Mouse (Mus musculus): ENCODE data around the gene Stk4. TPM values are rescaled to one million over a fixed set of nuclear protein-coding genes. Genes with fewer than 3 reads are reported as not detected.
"Not testable (repeated sequence)": the region's sequence is repeated elsewhere in the genome, so short reads cannot be mapped to it uniquely, and the experiment has no call there.

The Stk4 gene
- polyA plus RNA-seq, 1 experiment from 2014 or later: 20.5 TPM

DNA sequence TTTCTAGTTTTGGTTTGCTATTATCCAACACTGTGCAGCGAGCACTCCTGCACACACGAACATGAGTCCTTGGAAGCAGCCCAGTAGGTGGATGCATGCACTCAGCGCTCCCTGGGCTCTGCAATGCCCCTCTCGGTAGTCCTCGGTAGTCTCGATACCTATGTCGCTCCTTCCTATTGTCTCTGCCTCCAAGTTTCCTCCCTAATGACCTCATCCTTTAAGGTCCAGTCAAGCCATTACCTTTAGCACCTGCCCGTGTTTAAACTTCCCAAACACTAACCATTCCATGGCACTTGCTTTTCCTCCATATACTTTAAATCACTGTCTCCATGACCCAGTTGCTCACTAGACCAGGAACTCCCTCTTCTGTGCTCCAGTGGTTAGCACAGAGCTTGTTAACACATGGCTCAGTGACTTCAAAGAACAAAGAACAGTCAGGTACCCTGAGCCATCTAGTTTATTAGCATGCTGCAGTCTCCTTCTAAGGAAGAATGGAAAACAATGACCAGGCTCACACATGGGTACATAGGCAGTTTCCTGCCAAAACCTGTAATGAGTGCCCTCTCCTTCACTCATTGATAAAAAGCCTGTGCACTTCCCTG, 10.4 kb upstream of the Stk4 start:
- 94% methylated on average over 8 of the region's 8 CpGs for WGBS
- peaks cover 90% of the 10 kb centered on the region for H3K36me3 ChIP-seq

DNA sequence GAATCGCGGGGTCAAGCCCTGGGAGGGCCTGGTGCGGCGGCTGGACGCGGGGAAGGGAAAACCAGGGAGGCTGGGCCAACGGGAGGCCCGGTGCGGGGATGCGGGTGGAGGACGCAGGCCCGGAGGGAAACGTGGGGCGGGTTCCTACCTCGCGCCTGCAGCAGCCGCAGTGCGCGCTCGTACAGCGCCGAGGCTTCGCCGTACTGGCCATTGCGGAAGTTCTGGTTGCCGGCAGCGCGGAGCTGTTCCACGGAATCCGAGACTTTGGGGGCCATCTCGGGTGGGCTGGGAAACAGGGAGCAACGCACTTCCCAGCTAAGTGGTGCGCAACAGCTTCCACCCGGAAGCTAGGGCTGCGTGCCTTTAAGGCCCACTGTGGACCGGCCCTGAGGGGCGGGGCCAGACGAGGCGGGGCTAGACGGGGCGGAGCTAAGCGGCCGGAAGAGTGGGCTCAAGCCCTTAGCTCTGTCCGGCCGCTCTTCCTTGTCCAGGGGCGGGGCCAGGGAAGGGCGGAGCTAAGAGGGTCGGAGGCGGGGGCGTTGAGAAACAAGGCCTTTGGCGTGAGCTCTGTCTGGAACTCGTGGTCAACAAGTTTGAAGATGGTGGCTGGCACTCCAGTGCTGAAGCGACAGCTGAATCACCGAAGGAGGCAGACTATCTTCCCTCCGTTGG, 779 bp downstream of the Stk4 start, which contains the start of gene Tomm34:
TSS of gene Tomm34 (minus strand) at position 405 of the 672 bp plus-strand sequence.
- H3K4me3 ChIP-seq: peak within 1 kb of the TSS; percentile 93

More for the DNA sequence above, 10.4 kb upstream of the Stk4 start:
- H3K9me3 ChIP-seq: no peaks in the 10 kb centered on the region
- H3K27me3 ChIP-seq (ENCODE audit: insufficient read depth, poor library complexity, severe bottlenecking): no peaks in the 10 kb centered on the region
- no peak for DNase-seq (ENCODE audit: low spot score)
- H3K4me1 ChIP-seq: peaks cover 16% of the 10 kb centered on the region
- H3K4me3 ChIP-seq: no peak overlapping the region
- H3K27ac ChIP-seq: no peak overlapping the region

DNA sequence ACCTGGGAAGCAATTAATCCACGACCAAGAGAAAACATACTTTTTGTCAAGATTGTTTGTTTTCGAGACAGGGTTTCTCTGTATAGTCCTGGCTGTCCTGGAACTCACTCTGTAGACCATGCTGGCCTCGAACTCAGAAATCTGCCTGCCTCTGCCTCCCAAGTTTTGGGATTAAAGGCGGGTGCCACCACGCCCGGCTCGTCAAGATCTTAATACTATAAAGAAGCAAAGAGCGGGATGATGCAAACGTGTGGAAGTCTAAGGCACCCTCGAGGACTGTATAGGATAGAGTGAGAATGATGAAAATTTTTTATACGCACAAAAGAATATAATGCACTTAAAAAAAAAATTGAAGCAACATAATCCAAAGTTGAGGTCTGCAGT, 1.3 kb downstream of the Stk4 start:
- peaks cover 16% of the 10 kb centered on the region for H3K4me1 ChIP-seq
- not testable (repeated sequence) for DNase-seq (ENCODE audit: low spot score); H3K27me3 ChIP-seq (ENCODE audit: insufficient read depth, poor library complexity, severe bottlenecking); H3K9me3 ChIP-seq; H3K36me3 ChIP-seq
- peak overlapping the region; percentile 92 for H3K27ac ChIP-seq
- H3K4me3 ChIP-seq: peak overlapping the region; percentile 93
- 74% methylated on average over 11 of the region's 11 CpGs for WGBS

More for the DNA sequence above, 779 bp downstream of the Stk4 start, which contains the start of gene Tomm34:
- H3K36me3 ChIP-seq: peaks cover 7% of the 10 kb centered on the region; the same call in 1 of the 2 replicates
- H3K9me3 ChIP-seq: no peaks in the 10 kb centered on the region
- no peaks in the 10 kb centered on the region for H3K27me3 ChIP-seq (ENCODE audit: insufficient read depth, poor library complexity, severe bottlenecking)
- WGBS: under 1% methylated on average over 55 of the region's 55 CpGs
- DNase-seq (ENCODE audit: low spot score): peak; percentile 99
- H3K4me1 ChIP-seq: peaks cover 16% of the 10 kb centered on the region
- peak within 1 kb of the TSS; percentile 92 for H3K27ac ChIP-seq

DNA sequence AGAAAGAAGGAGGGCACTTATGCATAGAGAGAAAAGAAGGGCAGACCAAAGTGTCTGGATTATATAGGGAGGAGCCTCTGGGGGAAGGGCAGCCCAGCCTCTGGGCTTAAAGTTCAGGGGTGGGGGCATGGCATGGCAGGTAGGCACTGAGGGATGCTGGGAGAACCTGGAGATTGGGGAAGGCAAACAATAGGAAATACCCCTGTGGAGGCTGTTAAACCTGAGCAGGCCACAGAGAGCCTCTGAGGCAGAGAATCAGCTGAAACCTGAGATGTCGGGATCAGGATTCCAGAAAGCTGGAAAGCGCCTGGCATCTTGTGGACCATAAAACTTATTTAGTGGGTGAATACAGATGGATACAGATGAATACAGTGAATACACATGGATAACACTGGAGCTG, 2.0 kb downstream of the Stk4 start:
- no peaks in the 10 kb centered on the region for H3K27me3 ChIP-seq (ENCODE audit: insufficient read depth, poor library complexity, severe bottlenecking)
- peaks cover 16% of the 10 kb centered on the region for H3K4me1 ChIP-seq
- H3K27ac ChIP-seq: no peak overlapping the region
- H3K4me3 ChIP-seq: no peak overlapping the region
- WGBS: 79% methylated on average over 2 of the region's 2 CpGs
- H3K36me3 ChIP-seq: peaks cover 4% of the 10 kb centered on the region; the same call in 1 of the 2 replicates
- no peak for DNase-seq (ENCODE audit: low spot score)
- H3K9me3 ChIP-seq: no peaks in the 10 kb centered on the region

DNA sequence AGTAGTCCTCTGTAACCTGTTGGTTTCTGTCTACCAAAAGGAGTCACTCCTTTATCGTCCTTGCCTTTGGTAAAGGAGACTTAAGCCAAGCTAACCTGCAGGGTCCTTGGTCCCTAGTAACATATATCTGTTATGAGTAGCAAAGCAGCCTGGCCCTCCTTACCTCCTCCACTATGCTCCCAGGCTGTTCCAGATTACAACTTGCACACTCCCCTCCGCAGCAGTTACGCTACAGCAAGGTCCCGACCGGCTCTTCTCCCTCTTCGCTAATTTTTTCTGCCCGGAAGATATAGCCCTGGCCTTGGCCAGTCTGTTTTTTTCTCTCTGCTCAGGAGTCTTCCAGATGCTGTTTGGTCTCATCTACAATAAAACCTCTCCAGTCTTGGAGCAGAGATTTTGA, 3.0 kb downstream of the Stk4 start:
- peaks cover 5% of the 10 kb centered on the region; the same call in 1 of the 2 replicates for H3K36me3 ChIP-seq
- WGBS: 82% methylated on average over 7 of the region's 7 CpGs
- no peaks in the 10 kb centered on the region for H3K9me3 ChIP-seq
- DNase-seq (ENCODE audit: low spot score): no peak
- H3K27me3 ChIP-seq (ENCODE audit: insufficient read depth, poor library complexity, severe bottlenecking): no peaks in the 10 kb centered on the region
- H3K4me1 ChIP-seq: peaks cover 16% of the 10 kb centered on the region
- no peak overlapping the region for H3K27ac ChIP-seq
- H3K4me3 ChIP-seq: no peak overlapping the region

DNA sequence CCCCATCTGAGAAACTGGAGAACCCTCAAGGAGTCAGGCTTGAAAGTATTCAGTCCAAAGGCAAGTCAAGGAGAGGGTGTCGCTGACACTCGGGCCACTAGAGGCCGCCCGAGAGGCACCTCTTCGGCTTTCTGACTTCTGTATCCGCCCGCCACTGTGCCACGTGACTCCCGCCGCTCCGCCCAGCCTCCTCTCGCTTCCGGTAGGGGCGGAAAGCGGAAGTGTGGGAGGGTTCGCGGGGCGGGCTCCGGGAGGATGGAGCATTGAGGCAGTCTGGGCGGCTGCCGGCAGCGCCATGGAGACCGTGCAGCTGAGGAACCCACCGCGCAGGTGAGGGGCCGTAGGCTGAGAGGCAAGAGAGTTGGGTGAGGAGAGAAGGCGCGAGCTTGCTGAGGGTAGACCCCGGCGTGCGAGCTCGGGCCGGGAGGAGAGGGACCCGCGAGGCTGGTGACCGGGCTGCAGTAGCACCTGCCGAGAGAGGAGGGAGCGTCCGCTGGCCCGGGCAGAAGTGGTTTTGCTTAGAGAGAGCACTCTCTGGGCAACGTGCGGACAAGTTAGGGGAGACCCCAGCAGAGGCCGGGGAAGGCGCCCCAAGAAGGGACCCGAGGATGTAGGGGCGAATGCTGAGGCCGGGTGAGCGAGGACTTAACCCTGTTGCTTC, 3.9 kb downstream of the Stk4 start:
- Histone ChIP-seq H3K4me1 (peaks cover 16% of the 10 kb centered on the region), H3K27me3 (ENCODE audit: insufficient read depth, poor library complexity, severe bottlenecking) (no peaks in the 10 kb centered on the region), H3K27ac (peak overlapping the region; percentile 84), H3K9me3 (no peaks in the 10 kb centered on the region), H3K36me3 (peaks cover 5% of the 10 kb centered on the region; the same call in 1 of the 2 replicates), H3K4me3 (peak overlapping the region; percentile 78)
- WGBS: under 1% methylated on average over 48 of the region's 48 CpGs
- DNase-seq (ENCODE audit: low spot score): peak; percentile 98

DNA sequence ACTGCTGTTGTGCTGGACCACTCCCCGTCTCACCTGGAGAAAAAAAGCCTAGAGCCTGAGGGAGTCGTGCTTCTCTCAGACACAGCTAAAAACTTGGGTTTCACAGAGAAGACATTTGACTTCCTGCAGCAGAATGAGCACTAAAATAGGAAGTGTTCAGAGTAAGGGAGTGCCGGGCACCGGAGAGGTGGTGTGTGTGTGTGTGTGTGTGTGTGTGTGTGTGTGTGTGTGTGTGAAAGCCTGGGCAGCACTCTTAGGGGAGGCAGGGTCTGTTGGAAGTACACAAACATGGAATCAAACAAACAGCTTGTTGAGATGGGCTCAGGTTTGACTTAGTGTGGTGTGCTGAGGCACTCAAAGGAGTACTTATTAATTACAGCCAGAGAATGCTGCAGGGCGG, 5.0 kb downstream of the Stk4 start:
- Histone ChIP-seq H3K4me3 (peak overlapping the region; percentile 78), H3K4me1 (peaks cover 12% of the 10 kb centered on the region), H3K9me3 (no peaks in the 10 kb centered on the region), H3K27me3 (ENCODE audit: insufficient read depth, poor library complexity, severe bottlenecking) (no peaks in the 10 kb centered on the region), H3K27ac (no peak overlapping the region), H3K36me3 (peaks cover 13% of the 10 kb centered on the region)
- DNase-seq (ENCODE audit: low spot score): no peak
- WGBS: 41% methylated on average over 5 of the region's 5 CpGs

DNA sequence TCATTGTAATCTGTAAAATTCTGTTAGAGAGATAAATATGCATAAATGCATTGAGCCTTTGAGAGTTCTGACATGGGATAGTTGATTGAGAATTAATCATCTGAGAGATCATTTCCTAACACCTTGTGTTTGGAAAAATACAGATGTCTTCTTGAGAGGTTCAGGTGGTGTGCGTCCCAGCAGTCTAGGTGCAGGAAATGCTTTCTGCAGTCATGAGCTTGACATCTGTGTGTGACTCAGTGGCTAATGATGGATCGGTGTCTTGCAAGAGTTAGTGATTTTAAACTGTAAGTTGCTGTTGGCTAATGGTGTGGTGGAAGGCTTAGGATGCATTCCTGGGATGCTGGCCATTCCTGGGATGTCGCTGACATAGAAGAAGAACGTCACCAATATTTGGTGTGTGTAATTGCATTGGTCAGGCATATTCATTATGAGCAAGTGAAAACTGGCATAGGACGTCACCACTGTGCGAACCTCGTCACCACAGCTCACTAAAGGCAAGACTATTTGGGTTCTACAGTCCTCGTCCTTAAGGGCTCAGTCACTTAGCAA, 6.8 kb downstream of the Stk4 start:
- Histone ChIP-seq H3K36me3 (peaks cover 32% of the 10 kb centered on the region), H3K4me1 (peaks cover 12% of the 10 kb centered on the region), H3K27ac (no peak overlapping the region), H3K4me3 (no peak overlapping the region), H3K27me3 (ENCODE audit: insufficient read depth, poor library complexity, severe bottlenecking) (no peaks in the 10 kb centered on the region), H3K9me3 (no peaks in the 10 kb centered on the region)
- WGBS: 76% methylated on average over 8 of the region's 8 CpGs
- no peak for DNase-seq (ENCODE audit: low spot score)

DNA sequence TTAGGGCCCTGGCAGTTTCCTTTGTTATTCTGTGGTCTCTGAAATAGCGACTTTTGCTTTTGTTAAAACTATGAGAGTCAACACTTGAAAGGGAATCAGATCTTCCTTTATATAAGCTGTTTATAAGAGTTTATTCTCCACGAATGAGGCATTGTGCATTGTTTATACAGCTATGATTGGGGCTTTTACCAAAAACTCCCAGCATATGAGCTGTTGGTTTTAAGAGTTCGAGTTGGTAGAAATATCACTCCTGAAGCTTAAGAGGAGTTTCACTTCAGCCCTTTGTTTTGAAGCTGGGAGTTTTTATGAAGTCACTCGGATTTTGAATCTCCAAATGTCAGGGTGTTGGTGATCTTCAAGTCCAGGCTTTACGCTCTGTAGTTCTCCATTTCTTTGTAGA, 7.8 kb downstream of the Stk4 start:
- DNase-seq (ENCODE audit: low spot score): no peak
- Histone ChIP-seq H3K4me3 (no peak overlapping the region), H3K27ac (no peak overlapping the region), H3K4me1 (peaks cover 12% of the 10 kb centered on the region), H3K27me3 (ENCODE audit: insufficient read depth, poor library complexity, severe bottlenecking) (no peaks in the 10 kb centered on the region), H3K36me3 (peaks cover 38% of the 10 kb centered on the region), H3K9me3 (no peaks in the 10 kb centered on the region)
- WGBS: 86% methylated on average over 5 of the region's 5 CpGs

DNA sequence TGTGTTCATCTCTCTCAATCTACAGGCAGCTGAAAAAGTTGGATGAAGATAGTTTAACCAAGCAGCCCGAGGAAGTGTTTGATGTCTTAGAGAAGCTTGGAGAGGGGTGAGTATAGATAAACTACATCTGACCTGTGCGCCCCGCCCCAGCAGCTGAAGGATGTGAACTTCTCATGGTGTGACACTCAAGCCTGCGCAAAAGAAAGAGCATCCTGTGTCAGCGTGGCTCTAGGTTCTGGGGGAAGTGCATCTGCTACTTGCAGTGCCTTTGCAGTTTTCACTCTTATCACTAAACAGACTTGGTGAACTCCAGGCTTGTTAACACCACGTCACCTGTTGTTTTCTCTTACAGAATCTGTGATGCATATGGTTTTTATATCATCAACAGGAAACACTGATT, 9.4 kb downstream of the Stk4 start:
- H3K4me1 ChIP-seq: peaks cover 11% of the 10 kb centered on the region
- H3K4me3 ChIP-seq: no peak overlapping the region
- H3K9me3 ChIP-seq: no peaks in the 10 kb centered on the region
- no peaks in the 10 kb centered on the region for H3K27me3 ChIP-seq (ENCODE audit: insufficient read depth, poor library complexity, severe bottlenecking)
- peaks cover 54% of the 10 kb centered on the region for H3K36me3 ChIP-seq
- no peak for DNase-seq (ENCODE audit: low spot score)
- 81% methylated on average over 6 of the region's 6 CpGs for WGBS
- no peak overlapping the region for H3K27ac ChIP-seq

DNA sequence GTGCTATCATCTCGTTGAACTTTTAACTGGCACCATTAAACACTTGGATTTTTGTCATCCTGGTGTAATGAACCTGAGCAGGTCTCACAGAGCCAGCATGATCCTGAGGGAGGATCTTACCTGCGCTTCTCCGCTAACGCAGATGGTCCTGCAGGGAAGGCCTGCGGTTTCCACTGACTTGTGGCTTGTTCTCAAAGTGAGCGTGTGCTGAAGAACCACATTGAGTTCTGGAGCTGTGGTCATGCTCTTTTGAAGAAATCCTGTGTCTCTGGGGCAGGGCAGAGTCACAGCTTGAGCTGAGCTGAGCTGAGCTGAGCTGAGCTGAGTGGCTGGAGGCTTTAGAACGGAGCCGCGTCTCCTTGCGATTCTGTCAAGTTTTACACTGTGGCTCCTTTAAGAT, 11.5 kb downstream of the Stk4 start:
- Histone ChIP-seq H3K4me3 (no peak overlapping the region), H3K9me3 (no peaks in the 10 kb centered on the region), H3K4me1 (no peaks in the 10 kb centered on the region), H3K27me3 (ENCODE audit: insufficient read depth, poor library complexity, severe bottlenecking) (no peaks in the 10 kb centered on the region), H3K36me3 (peaks cover 66% of the 10 kb centered on the region), H3K27ac (0 out of 2 replicates have a peak overlapping the region, but pooled peaks have one; percentile 16)
- no peak for DNase-seq (ENCODE audit: low spot score)
- WGBS: 94% methylated on average over 10 of the region's 10 CpGs

DNA sequence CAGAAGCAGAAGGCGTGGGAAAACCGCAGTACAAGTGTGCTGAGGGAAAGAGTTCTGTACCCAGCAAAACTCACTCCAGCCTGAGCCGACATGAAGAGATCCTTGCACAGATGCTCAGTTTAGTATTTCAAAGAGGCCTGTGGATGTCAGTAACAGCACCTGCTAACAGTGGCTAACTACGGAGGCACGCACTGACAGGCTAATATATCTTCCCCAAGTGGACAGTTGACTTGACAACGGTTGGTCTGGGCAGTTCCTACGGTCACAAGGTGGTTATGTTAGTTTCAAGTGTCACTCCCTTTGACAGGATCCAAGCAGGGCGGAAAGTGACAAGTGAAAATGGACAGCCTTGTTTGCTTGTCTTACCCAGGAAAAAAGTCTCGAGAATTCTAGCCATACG, 12.1 kb downstream of the Stk4 start:
- Histone ChIP-seq H3K36me3 (peaks cover 69% of the 10 kb centered on the region), H3K27ac (no peak overlapping the region), H3K27me3 (ENCODE audit: insufficient read depth, poor library complexity, severe bottlenecking) (no peaks in the 10 kb centered on the region), H3K9me3 (no peaks in the 10 kb centered on the region), H3K4me1 (no peaks in the 10 kb centered on the region), H3K4me3 (no peak overlapping the region)
- 63% methylated on average over 10 of the region's 10 CpGs for WGBS
- no peak for DNase-seq (ENCODE audit: low spot score)

Measured in heart, embryonic 10.5 days (tissue).